Mouse (Mus musculus): ENCODE measurements around the gene Gga2.
A peak's percentile ranks its signal among the peaks of the same experiment; 100 is the strongest.

Gga2 gene

GRCm38 (mm10) chr7:122020667-122021354 lies at the start of gene Gga2:
TSS of gene Gga2 (minus strand) at chr7:122021222.
- peak; percentile 54 for DNase-seq (ENCODE audit: extremely low read depth, low read depth)

- no peak for DNase-seq (ENCODE audit: extremely low read depth, low read depth)
Measured at GRCm38 (mm10) chr7:122067517-122068381, 46.7 kb upstream of the Gga2 start.

- DNase-seq (ENCODE audit: extremely low read depth, low read depth), result peak; percentile 93
Measured at GRCm38 (mm10) chr7:122066945-122067516, 46.0 kb upstream of the Gga2 start, which contains the start of the genes Ubfd1 and Ears2. TSS of gene Ubfd1 (plus strand) at chr7:122067175. TSS of gene Ears2 (minus strand) at chr7:122067263.

- DNase-seq (ENCODE audit: extremely low read depth, low read depth), result peak; percentile 40
Measured at GRCm38 (mm10) chr7:122066102-122066944, 45.3 kb upstream of the Gga2 start.

- DNase-seq (ENCODE audit: extremely low read depth, low read depth), result no peak
Measured at GRCm38 (mm10) chr7:122065656-122066055, 44.6 kb upstream of the Gga2 start.

- no peak for DNase-seq (ENCODE audit: extremely low read depth, low read depth)
Measured at GRCm38 (mm10) chr7:122056633-122057032, 35.6 kb upstream of the Gga2 start.

GRCm38 (mm10) chr7:122050834-122051233 lies 29.8 kb upstream of the Gga2 start:
- no peak for DNase-seq (ENCODE audit: extremely low read depth, low read depth)

GRCm38 (mm10) chr7:122048191-122048590 lies 27.2 kb upstream of the Gga2 start:
- DNase-seq (ENCODE audit: extremely low read depth, low read depth), result no peak

- DNase-seq (ENCODE audit: extremely low read depth, low read depth), result peak; percentile 88
Measured at GRCm38 (mm10) chr7:122046813-122047212, 25.8 kb upstream of the Gga2 start.

GRCm38 (mm10) chr7:122045711-122046110 lies 24.7 kb upstream of the Gga2 start:
- no peak for DNase-seq (ENCODE audit: extremely low read depth, low read depth)

GRCm38 (mm10) chr7:122045181-122045634 lies 24.2 kb upstream of the Gga2 start:
- no peak for DNase-seq (ENCODE audit: extremely low read depth, low read depth)

- DNase-seq (ENCODE audit: extremely low read depth, low read depth), result no peak
Measured at GRCm38 (mm10) chr7:122044106-122044505, 23.1 kb upstream of the Gga2 start.

GRCm38 (mm10) chr7:122034348-122034747 lies 13.3 kb upstream of the Gga2 start:
- DNase-seq (ENCODE audit: extremely low read depth, low read depth), result no peak

- no peak for DNase-seq (ENCODE audit: extremely low read depth, low read depth)
Measured at GRCm38 (mm10) chr7:122033371-122033770, 12.3 kb upstream of the Gga2 start.

GRCm38 (mm10) chr7:122022131-122022530 lies 1.1 kb upstream of the Gga2 start:
- no peak for DNase-seq (ENCODE audit: extremely low read depth, low read depth)

- DNase-seq (ENCODE audit: extremely low read depth, low read depth), result no peak
Measured at GRCm38 (mm10) chr7:122020273-122020666, 752 bp downstream of the Gga2 start.

GRCm38 (mm10) chr7:122018978-122019377 lies 2.0 kb downstream of the Gga2 start:
- DNase-seq (ENCODE audit: extremely low read depth, low read depth), result no peak

GRCm38 (mm10) chr7:122018247-122018646 lies 2.8 kb downstream of the Gga2 start:
- peak; percentile 81 for DNase-seq (ENCODE audit: extremely low read depth, low read depth)

GRCm38 (mm10) chr7:122015734-122016133 lies 5.3 kb downstream of the Gga2 start:
- DNase-seq (ENCODE audit: extremely low read depth, low read depth), result no peak

- no peak for DNase-seq (ENCODE audit: extremely low read depth, low read depth)
Measured at GRCm38 (mm10) chr7:122015105-122015504, 5.9 kb downstream of the Gga2 start.

- no peak for DNase-seq (ENCODE audit: extremely low read depth, low read depth)
Measured at GRCm38 (mm10) chr7:122012949-122013348, 8.1 kb downstream of the Gga2 start.
